Mouse (Mus musculus): Measurements from ENCODE around the gene Prdm15.

The Prdm15 gene

GRCm38 (mm10) chr16:97758288-97758687, 93.4 kb downstream of the Prdm15 start:
- in situ Hi-C loops (cut with MboI; ENCODE audit: low sequenced_read_pairs): no loop called here

- in situ Hi-C loops (cut with MboI; ENCODE audit: low sequenced_read_pairs): no loop called here
Observed at GRCm38 (mm10) chr16:97756460-97756859, 95.2 kb downstream of the Prdm15 start.

- in situ Hi-C loops (cut with MboI; ENCODE audit: low sequenced_read_pairs): no loop called here
Observed at GRCm38 (mm10) chr16:97752316-97752941, 99.2 kb downstream of the Prdm15 start.

- in situ Hi-C loops (cut with MboI; ENCODE audit: low sequenced_read_pairs): no loop called here
Observed at GRCm38 (mm10) chr16:97751884-97752283, 99.8 kb downstream of the Prdm15 start.

DNA sequence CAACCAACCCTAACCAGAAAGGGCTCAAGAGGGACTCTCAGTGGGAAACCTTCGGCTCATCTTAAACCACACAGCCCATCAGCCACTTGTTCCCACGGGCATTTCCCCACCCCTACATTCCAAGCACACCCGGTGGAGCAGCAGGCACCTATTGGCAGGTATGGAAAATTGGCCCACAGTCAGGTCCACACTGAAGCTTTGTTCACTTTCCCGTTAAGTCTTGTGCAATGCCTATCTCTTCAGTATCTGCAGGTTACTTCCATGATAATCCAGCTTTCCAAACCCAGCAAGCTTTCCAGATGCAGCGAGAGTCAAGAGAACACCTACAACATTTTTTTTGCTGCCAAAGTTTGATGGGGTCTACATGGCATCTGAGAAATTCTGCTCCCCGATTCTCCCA, 103.2 kb downstream of the Prdm15 start:
- in situ Hi-C loops (cut with MboI; ENCODE audit: low sequenced_read_pairs): no loop called here
